Mouse (Mus musculus) adrenal gland, postnatal 4 days (tissue): ENCODE measurements around the gene Lars2. TPM values are rescaled to one million over a fixed set of nuclear protein-coding genes. Genes with fewer than 3 reads are reported as not detected.
"Not testable (repeated sequence)": the region's sequence is repeated elsewhere in the genome, so short reads cannot be mapped to it uniquely, and the experiment has no call there.

Experiments used
- DNase-seq, 2 experiments: peaks; one replicate each; pipeline ENCODE4 v3.0.0; 2021 to 2022; ENCODE audit warnings: low spot score in 2 of 2, mixed read lengths in 2 of 2
- long read RNA-seq, 2 experiments: library from polyadenylated mRNA; stranded (forward); transcript quantifications; one replicate each; pipeline ENCODE4 v2.0.0; 2021
- total RNA-seq, 2 experiments: library from RNA; stranded (reverse); gene quantifications; 2 replicates each; pipeline ENCODE4 v1.2.3; 2021

The Lars2 gene
- 10 to 100 TPM; 74.0 to 84.9 TPM for total RNA-seq
- long read RNA-seq, experiment 1, transcript Lars2-201 (21 exons, 3,894 nt), result major isoform, 9 of 16 reads
- long read RNA-seq, experiment 1, partial matches to known transcripts, result 5 of 16 reads
- long read RNA-seq, experiment 1, other reads (novel, unspliced or antisense), result 2 of 16 reads
- long read RNA-seq, experiment 2, transcript Lars2-201 (21 exons, 3,894 nt), result major isoform, 18 of 31 reads
- long read RNA-seq, experiment 2, partial matches to known transcripts, result 8 of 31 reads
- long read RNA-seq, experiment 2, other reads (novel, unspliced or antisense), result 5 of 31 reads

DNA sequence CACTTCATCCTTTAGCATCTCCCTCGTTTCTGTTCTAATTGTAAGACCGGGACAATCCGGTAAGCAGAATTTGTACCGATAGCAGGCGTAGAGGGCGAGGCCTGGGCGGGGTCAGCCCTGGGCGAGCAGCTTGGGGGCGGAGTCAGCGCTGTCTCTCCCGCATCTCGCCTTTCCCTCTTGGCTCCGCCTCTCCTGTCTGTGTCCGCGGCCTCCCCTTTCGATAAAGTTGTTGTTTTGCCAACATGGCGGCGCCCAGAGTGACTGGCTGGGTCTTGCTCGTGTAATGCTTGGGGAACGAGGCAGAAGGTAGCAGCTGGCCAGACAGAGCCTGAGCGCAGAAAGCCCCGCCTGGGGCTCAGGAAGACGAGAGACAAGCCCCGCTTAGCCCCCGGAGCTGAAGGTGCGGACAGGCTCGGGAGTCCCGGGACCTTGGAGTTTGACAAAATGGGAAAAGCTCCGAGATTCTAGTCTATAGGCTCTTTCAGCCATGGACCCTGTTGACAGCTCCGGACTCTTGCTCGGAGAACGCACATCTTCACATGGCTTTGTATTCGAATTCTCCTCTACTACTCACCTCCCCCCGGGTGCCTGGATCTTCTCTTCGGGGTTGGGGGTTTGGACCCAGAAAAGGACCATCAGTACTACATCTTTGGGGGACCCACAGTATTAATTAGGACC, at the start of gene Lars2:
TSS of gene Lars2 (plus strand) at position 220 of the 678 bp plus-strand sequence.
- peak; percentile 77 to 85 for DNase-seq

GRCm38 (mm10) chr9:123326106-123326505, 40.6 kb upstream of the Lars2 start:
- DNase-seq, result no peak

DNA sequence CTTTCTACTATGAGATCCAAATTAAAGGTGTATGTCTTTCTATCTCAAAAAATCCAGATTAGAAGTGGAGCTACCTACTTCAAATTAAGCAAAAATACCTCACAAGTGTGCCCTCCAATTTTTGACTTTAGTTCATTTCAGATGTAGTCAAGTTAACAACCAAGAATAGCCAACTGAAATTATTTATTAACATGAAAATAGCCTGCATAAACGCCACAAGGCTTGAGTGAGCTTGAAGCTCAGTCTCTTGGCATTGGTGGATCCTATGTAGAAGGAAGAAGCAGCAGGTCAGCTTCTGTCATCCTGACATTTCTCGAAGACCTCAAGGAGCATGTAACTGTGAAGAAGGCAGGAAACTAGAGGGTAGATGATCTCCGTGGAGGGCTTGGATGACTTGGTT, 38.4 kb upstream of the Lars2 start:
- no peak for DNase-seq

- no peak for DNase-seq
Measured at GRCm38 (mm10) chr9:123329831-123330230, 36.9 kb upstream of the Lars2 start.

DNA sequence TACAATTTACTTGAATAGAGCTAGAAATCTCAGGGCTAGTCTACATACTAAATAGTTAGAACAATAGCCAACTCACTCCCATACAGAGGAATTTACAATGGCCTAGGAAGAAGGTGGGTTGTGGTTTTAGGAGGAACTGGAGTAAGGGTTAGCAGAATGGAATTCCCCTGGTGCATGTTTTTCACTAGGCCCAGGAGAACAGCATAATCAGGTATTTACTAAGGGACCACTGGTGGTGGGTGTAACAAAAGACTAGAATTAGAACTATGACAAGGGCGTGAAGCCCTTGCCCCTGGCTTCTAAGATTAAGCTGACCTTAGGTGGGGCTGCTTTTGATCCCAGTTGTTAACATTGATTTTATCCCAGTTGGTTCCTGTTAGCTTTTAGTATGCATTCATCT, 36.5 kb upstream of the Lars2 start:
- not testable (repeated sequence) for DNase-seq

DNA sequence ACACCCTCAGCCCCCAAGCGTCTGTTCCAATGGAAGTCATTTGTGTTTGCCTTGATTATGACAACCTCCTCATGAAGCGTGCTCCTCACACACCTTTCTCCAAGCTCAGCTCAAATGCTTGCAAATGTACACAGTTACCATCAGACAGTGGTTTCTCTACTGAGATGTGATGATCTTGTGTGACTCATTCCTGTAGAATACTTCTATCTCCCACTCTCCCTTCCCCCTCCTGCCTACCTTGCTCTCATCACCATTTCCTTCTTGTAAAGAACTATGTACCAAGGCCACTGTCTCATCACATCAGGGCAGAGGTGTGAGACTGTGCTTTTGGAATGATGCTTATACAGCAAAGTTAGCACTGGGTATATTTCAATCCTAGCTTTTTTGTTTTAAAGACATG, 33.2 kb upstream of the Lars2 start:
- DNase-seq, result no peak

DNA sequence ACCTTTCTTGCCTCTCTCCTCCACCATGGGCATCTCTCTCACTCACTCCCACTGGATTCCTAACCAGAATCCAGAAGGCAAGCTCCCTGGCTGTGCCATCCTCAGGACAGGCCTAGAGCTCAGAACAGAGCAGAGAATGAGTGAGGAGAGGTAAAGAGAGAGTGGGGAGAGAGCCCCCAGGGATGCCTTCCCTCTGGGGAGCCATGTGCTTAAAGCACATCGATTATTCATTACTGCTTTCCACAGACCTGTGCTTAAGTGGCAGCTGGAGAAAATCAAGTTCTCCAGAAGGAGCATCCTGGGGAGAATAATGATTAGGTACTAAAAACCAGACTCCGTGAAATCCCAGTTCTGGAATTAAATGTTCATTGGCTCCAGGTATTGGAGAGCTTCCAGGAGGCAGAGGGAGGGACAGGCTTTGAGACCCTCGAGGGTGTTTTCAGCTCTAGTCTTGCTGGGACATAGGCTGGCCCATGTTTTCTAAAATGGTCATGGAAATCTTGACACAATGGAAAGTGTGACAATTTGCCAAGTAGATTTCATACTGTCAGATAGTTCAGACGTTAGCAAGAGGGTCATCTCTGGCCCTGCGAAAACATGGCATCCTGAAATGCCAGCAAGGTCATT, 31.6 kb upstream of the Lars2 start:
- DNase-seq, result no peak

DNA sequence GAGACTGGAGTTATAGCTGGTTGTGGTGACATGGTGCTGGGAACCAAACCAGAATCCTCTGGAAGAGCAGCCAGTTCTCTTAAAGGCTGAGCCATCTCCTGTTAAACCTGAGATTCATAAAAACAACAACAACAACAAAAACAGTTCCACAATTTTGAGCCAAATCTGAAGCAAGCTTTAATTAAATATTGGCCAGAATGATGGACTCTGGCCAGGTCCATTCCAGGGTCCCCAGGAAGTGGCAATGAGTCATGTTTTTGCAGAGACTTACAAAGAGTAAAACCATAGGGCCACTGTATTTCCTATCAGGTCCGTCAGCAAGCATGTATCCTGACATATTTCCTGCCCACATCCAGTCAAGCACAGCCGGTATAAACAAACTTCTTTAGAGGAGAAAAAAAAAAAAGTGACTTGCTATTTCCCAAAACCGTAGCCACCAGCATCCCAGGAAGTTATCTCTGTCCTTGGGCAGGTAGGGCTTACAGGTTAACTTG, 27.0 kb upstream of the Lars2 start:
- DNase-seq, result no peak

GRCm38 (mm10) chr9:123341256-123341655, 25.5 kb upstream of the Lars2 start:
- no peak for DNase-seq

- DNase-seq, result no peak
Measured at GRCm38 (mm10) chr9:123343069-123343468, 23.7 kb upstream of the Lars2 start.

GRCm38 (mm10) chr9:123349286-123349685, 17.4 kb upstream of the Lars2 start:
- DNase-seq, result not testable (repeated sequence)

DNA sequence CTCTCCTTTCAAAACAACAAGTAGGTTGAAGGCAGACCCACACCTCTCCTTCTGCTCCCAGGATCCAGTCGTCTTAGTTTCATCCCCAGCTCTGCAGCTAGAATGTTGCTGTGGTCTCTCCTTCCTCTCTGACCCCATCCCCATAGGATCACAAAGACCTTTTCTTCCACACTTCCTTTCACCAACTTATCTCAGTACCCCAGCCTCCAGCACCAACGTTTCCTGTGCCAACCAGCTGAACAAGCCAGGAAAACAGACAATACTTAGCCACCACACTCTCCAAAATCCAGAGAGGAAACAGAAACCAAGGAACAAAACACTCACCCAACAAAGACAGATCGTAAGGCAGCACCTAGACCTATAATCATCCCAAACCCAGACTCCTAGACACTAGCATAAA, 6.7 kb upstream of the Lars2 start:
- no peak for DNase-seq

DNA sequence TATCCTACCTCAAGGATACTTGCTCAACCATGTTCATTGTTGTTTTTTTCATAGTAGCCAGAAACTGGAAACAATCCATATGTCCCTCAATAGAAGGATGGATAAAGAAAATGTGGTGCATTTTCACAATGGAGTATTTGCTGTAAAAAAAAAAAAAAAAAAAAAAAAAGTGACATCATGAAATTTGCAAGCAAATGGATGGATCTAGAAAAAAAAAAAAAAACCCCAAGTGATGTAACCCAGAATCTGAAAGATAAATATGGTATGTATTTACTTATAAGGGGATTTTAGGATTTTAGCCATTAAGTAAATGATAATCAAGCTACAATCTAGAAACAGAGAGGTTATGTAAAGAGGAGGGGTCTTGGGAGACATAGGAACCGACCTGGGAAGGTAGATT, 1.4 kb upstream of the Lars2 start:
- DNase-seq, result no peak

GRCm38 (mm10) chr9:123365942-123366707, 602 bp upstream of the Lars2 start:
- DNase-seq, result no peak

DNA sequence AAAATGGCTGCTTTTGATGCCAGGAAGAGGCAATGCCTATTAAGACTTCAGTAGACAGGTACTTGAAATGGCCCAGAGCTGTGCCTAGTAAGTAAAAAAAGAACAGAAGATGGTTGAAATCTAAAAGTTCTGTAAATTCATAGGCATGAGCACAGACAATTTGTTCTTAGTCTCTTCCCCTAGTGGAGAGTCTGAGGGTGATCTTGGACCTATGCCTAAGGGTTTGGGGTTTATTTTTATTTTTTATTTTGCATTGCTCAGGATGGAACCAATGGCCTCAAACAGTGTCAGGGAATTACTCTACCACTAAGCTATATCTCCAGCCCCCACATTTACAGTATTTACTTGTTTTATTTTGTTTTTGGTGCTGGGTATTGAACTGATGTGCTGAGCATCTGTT, 909 bp downstream of the Lars2 start:
- DNase-seq, result no peak

GRCm38 (mm10) chr9:123382399-123382798, 15.7 kb downstream of the Lars2 start:
- no peak for DNase-seq

DNA sequence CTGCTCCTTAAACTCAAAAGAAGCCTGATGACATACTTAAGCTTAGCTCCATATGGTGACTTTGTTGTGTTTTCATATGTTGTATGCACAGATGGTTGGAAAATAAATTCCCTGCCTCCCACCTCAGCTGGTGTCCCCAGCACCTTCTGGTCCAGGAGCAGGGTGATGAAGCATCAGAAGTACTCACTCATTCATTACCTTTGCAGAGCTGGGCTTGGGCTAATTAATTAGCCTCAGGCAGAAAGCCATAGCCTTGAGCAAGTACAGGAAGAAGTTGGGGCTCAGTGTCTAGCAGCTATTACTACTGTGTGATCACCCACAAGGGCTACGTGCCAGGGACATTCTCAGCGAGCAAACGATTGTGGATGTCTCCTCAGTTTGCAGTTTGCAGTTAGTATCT, 18.0 kb downstream of the Lars2 start:
- DNase-seq, result no peak

- DNase-seq, result no peak
Measured at GRCm38 (mm10) chr9:123385352-123386198, 18.8 kb downstream of the Lars2 start.

- no peak for DNase-seq
Measured at GRCm38 (mm10) chr9:123386347-123386746, 19.6 kb downstream of the Lars2 start.
